Mouse (Mus musculus): ENCODE data around the gene Hipk3.

Gene Hipk3

DNA sequence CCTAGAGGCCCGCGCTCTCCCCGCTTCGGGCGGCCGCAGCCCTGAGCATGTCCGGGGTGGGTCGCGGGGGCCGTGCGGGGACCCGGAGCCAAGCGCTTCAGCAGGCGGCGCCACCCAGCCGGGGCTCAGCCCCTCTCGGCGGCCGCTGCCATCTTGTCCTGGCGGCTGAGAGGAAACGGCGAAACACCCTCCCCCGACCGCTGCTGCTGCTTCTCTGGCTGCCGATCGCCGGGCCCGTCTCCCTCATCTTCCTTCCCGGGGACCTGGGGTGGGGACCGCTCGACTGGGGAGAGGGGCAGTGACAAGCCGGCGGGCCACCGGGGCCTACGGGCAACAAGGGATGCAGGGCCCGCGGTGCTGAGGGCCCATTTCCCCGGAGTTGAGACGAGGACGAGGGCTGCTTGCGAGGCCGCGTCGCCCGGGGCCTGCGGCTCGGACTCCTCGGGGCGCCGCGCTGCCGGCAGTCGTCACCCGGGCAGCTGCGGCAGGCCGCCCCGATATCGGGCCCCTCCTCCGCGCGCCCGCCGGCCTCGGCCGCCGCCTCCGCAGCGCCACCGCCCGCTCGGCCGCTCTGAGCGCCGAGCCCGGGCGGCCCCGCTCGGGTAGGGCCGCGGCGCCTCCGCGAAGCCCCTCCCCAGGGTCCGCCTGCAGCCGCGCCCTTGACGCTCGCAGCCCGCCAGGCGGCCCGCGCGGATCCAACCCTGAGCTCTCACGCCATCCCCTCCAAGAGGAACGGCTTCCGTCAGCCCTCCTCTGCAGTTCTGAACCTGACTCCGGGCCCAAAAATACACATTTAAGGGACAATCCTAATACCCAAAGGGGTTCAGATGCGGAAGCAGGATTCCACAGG, at the start of gene Hipk3:
Hipk3 (minus strand) TSS at position 496 of the 850 bp plus-strand sequence.
- DNase-seq: peak; percentile 88

- DNase-seq: no peak
Measured at GRCm38 (mm10) chr2:104540286-104540685, 46.0 kb upstream of the Hipk3 start.

GRCm38 (mm10) chr2:104534751-104535150, 40.5 kb upstream of the Hipk3 start:
- DNase-seq: no peak

DNA sequence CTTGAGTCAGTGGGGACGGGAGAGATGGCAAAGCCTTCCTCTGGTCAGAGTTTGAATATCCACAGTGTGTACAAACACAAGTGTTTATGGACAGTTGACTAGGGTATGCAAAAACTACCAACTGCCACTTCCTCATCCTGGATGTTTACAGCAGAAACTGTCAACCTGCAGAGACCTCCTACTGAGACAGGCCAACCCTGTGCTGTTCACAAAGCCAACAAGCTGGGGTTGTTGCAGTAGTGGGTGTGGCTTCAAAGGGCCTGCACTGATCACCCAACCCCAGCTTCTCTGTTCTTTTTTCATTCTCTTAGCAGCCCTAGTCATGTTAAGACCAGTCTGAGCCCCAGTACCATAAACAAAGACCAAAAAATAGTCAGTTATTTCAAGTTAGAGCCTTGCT, 38.3 kb upstream of the Hipk3 start:
- no peak for DNase-seq

DNA sequence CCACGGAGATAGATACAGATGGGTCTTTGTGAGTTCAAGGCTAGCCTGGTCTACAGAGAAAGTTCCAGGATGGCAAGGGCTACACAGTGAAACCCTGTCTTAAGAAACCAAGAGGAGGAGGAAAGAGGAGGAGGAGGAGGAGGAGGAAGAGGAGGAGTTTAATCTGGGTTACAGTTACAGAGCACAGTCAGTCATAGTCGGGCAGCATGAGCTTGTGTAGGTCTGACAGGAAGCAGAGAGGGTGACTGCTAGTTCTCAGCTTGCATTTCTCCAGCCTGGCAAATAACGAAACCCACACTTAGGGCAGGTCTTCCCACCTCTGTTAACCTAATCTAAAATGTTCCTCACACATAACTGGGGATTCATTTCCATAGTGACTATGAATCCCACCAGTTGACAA, 32.3 kb upstream of the Hipk3 start:
- DNase-seq: no peak

DNA sequence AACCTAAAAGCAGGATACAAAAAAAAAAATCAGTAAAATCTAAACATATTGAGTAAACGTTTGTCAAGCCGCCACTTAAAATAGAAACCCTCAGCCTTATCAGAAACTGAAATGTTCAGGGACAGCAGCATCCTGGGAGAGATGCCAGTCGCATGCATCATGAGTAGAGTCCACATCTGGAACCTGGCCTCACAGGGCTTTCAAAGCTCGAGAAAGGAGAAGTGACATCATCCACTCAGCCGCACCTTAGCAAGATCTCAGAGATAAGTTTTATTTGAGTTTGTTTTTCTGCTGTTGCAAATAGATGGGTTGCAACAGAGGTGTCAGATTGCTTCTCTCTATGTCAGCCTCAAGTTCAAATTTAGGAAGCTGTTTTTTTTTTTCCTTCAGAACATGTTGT, 31.3 kb upstream of the Hipk3 start:
- DNase-seq: no peak

DNA sequence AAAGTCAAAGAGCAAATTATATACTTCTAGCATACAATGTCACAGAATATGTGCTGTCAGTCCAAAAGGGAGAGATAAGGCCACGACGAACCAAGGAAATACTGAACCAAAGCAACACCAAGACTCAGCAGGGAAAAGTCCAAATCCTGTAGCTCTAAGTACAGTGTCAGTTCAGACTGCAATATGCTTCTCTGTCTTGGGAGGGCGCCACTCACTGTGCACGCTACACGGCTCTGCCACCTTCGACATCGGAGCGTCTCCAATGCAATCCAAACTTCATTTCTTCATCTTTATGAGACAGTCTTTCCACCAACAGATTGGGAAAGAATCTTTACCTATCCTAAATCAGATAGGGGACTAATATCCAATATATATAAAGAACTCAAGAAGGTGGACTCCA, 17.4 kb upstream of the Hipk3 start:
- no peak for DNase-seq

DNA sequence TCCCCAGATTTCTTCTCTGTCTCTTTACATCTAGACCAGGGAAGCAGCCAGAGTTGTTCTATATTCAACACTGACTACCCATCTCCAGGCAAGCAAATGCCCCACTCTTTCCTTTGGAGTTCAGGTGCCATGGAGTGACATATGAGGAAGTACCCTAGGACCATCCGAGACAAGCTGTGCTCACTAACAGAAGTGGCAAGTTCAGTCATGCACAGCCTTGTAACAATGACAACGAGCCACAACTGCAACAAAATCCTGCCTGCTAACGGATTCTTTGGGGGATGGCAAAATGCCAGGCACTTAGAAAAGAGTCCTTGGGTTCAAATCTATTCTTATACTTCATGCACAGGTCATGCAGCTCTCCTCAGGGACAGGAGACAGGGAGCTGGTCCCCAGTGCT, 8.1 kb upstream of the Hipk3 start:
- no peak for DNase-seq

- DNase-seq: no peak
Measured at GRCm38 (mm10) chr2:104501091-104501490, 6.8 kb upstream of the Hipk3 start.

- no peak for DNase-seq
Measured at GRCm38 (mm10) chr2:104497771-104498170, 3.5 kb upstream of the Hipk3 start.

DNA sequence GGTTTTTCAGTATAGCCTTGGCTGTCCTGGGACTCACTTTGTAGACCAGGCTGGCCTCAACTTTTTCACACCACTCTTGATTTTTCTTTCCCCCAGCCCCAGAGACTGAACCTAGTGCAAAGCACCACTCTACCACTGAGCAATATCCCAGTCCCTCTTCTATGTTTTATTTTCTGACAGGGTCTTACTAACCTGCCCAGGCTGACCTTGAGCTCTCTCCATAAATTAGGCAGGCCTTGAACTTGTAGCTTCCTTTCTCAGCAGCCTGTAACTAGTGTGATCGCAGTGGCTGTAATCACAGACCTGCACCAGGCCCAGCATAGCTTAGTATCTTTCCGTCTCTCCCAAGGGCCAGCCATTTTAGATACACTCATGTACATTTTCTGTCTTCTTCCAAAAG, 3.0 kb upstream of the Hipk3 start:
- DNase-seq: no peak

GRCm38 (mm10) chr2:104496206-104496605, 2.0 kb upstream of the Hipk3 start:
- DNase-seq: no peak

DNA sequence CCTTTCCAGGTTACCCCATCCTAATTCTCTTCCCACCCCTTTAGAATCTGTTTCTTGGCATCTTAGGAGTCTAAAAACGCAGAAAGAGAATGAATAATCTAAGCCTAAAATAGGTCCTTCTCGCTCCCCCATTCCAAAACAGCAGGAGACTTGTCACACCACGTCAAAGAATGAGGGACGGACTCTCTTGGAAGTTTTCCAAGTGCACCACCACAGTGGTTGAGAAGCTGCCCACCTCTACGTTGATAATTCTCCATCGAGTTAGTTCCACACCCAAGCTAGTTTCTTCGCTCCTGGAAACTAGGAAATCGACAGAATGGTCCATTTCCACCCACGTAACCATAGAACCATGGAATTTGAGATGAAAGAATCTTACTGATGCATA, 547 bp upstream of the Hipk3 start:
- DNase-seq: peak; percentile 62

DNA sequence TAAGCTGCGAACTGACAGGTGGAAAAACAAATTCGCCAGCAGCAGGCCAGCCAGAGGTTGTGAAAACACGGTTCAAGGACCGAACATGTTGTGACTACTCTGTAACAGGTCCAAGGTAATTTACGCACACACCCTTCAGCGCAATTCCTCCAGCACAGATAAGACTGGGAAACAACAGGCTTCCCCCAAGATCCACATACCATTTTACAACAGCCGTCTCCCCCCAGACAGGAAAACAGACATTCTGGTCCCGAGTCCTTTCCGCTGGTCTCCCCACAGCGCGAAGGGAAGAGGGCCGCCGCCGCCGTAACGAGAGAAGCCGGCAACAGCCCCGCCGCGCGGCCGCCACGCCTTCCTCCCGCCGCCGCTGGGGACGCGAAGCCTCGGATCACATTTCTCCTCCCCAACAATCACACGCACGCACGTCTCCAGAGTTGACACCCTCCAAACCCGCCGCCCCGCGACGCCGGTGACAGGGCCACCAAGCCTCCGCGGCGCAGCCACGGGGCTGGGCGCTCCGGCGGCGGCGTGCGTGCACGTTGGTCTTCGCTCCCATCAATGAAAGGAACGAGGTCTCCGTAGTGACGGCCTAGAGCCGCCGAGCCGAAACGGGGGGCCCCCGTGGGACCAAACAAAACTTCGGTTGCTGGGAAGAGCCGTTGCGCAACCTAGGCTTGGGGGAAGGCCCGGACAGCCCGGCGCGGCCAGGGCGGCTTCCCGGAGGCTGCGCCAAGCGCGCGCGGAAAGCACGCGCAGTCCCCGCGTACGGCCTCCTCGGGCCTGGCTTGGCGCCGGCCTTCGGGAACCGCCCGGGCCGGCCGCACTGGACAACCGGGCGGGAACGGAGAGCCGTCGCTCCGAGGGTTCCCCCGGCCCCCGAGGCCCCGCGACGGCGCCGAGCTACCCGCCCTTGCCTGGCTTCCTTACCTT, 960 bp downstream of the Hipk3 start:
- DNase-seq: peak; percentile 83

GRCm38 (mm10) chr2:104491221-104491795, 2.9 kb downstream of the Hipk3 start:
- no peak for DNase-seq

DNA sequence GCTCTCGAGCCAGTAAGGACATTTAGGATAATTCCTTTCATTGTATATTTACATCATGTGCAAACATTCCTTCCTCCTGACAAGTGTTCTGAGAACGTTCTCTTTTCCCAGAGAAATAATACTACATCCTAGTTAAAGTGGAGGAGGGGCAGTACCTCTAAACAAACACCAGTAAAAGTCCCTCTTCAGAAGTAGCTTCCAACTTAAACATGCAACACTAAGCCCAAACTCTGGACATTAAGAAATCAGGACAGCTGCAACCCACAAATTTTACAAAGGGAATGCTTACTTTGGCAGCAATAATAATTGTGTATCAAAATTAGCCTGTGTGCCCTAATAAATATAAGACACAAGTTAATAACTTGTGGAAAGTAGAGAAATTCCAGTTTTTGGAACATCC, 3.5 kb downstream of the Hipk3 start:
- no peak for DNase-seq

DNA sequence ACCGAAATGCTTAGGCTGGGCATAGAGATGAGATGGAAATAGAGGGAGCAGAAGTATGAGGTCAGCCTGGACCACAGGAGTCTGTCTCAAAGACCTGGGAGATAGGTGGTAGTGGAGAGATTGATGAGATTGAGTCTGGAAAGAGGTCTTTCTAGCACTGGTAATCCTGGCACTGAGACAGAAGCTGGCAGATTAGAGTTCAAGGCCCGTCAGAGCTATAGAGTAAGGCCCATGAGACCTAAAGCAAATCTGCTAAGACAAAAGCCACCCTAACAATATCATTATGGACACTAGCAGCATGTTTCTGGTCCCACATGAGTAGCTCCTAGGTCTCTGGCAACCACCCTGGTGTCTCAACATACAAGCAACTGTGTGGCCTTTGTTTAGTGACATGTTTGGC, 4.4 kb downstream of the Hipk3 start:
- DNase-seq: no peak

GRCm38 (mm10) chr2:104484438-104484837, 9.8 kb downstream of the Hipk3 start:
- DNase-seq: no peak

DNA sequence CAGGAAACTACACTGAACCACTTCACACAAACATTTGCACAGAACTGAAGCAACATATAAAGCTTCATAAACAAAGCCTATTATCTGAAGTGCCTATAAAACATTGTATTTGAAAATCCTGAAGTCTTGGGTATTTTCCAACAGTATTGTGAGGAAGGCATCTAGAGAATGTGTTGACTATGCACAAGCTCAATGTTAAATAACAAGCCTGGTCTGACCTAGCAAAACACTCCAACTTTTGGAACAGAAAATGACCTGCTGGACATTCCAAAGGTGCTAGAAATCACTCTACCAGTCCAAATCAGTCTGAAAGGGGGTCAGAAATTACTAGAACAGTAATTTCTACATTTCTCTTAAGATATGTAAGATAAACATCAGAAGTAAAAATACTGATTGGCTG, 12.1 kb downstream of the Hipk3 start:
- DNase-seq: no peak

DNA sequence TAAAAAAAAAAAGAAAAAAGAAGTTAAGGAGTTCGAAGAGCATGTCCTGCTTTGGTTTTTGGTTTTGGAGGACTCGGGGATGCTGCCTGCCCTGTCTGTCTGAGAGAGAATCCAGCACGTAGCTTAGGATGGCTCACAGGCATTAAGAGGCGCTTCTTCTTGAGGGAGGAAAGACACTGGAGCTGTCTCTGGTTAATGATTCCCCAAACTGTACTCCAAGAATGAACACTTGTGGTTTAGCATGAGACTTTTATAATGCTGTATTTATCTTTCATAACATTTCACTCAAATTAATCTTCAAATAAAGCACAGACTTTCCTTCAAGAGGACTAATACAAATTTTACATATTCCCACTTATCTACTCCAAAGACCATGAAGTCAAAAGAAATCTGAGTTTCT, 15.2 kb downstream of the Hipk3 start:
- DNase-seq: no peak

DNA sequence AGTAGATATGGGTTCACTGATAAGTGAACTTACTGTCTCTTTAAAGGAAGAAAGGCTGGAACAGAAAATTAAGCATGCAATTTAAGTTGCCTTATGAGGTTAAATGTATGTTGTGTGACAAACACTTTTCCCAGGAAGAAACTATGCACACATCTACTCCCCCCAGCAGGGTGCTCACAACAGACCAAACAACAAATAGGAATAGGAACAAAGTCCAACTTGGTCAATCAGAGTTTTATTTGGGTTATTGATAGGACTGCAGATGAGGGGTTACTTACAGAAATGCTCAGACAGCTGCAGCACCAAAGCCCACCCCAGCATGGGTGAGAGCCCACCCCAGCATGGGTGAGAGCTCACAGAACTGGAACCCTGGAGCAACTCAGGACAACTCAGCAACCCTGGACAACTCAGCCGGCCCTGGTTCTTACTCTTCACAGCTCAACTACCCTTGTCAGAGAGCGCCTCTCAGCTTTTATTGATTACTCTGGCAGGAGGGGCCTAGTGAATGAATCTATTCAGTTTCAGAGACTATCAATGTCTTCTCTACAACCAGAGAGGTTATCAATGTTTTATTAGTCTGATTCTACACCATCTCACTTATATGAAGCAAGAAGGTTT, 16.7 kb downstream of the Hipk3 start:
- no peak for DNase-seq

GRCm38 (mm10) chr2:104472056-104472455, 22.2 kb downstream of the Hipk3 start:
- DNase-seq: no peak

- DNase-seq: no peak
Measured at GRCm38 (mm10) chr2:104471161-104471560, 23.1 kb downstream of the Hipk3 start.

All from cerebellum, adult 11-12 months (tissue).